Mouse (Mus musculus): ENCODE measurements at regions not wholly inside any gene's neighbourhood (a gene's known extent, or its start where the extent isn't known, plus 50 kb on each side); places are given as distances from the start of the nearest gene placed in this dataset.

DNA sequence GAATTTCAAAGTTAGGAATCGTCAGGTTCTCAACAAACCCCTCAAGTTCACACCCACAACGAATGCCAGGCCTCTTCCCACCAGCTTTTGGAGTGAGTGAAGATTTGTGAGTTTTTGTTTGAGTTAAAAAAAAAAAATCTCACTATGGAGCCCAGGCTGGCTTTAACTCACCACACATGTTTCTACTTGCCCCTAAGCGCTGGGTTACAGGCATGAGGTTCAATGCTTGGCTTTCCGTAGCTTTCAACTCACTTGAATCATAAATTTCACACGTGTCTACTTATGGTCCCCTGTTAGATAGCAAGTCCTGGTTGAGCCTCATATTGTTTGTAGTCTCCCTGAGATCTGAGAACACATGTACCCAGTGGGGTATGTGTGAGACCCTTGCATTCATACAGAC, 122.8 kb upstream of the Efna5 start:
- TF ChIP-seq CTCF (IDR thresholded peaks at IDR 0.05; ENCODE audit: control insufficient read depth, insufficient read depth, insufficient read length), result no peak
- TF ChIP-seq MYOD1 (IDR thresholded peaks at IDR 0.05; ENCODE audit: control insufficient read depth, insufficient read length, low read depth), result no peak
- TF ChIP-seq CEBPB (IDR thresholded peaks at IDR 0.05; ENCODE audit: low read depth), result no peak

Data from C2C12 (cell line).